Mouse (Mus musculus) liver, postnatal 0 days (tissue): Measurements from ENCODE around the gene Ndufb11. TPM values are rescaled to one million over a fixed set of nuclear protein-coding genes. Genes with fewer than 3 reads are reported as not detected.
A peak's percentile ranks its signal among the peaks of the same experiment; 100 is the strongest.

ENCODE experiments used
- ATAC-seq: fragments of 200-750 bp; cut with Nextera tagmentation; 2 replicates; pipeline ENCODE4 v1.8.0; 2017; ENCODE audit warnings: mild to moderate bottlenecking, moderate library complexity
- DNase-seq: peaks from one replicate; pipeline ENCODE4 v3.0.0-alpha.2; 2016
- H3K27ac ChIP-seq: fragments of 300-500 bp; sonication (generic); 2 replicates; pipeline ENCODE4 v1.5.1; 2014; ENCODE audit warnings: antibody characterized with exemption, moderate library complexity, mild to moderate bottlenecking, low read depth
- H3K27me3 ChIP-seq: fragments of 300-500 bp; sonication (generic); 2 replicates; pipeline ENCODE4 v1.6.1; 2014; ENCODE audit warnings: low read length, control low read depth, mixed read lengths; ENCODE audit not compliant: insufficient read depth
- H3K36me3 ChIP-seq: fragments of 300-500 bp; sonication (generic); replicated peaks from 2 replicates; pipeline ENCODE4 v1.6.1; 2014; ENCODE audit warnings: mild to moderate bottlenecking, control low read depth, low read length, moderate library complexity, mixed read lengths; ENCODE audit not compliant: insufficient read depth
- H3K4me1 ChIP-seq: fragments of 300-500 bp; sonication (generic); 2 replicates; pipeline ENCODE4 v1.6.1; 2014; ENCODE audit warnings: antibody characterized with exemption, mild to moderate bottlenecking, control low read depth; ENCODE audit not compliant: insufficient read depth
- H3K4me2 ChIP-seq: fragments of 300-500 bp; sonication (generic); 2 replicates; pipeline ENCODE4 v1.6.1; 2014; ENCODE audit warnings: low read depth, mild to moderate bottlenecking, low read length, moderate library complexity, mixed read lengths
- H3K4me3 ChIP-seq: fragments of 300-500 bp; sonication (generic); 2 replicates; pipeline ENCODE4 v1.5.1; 2014; ENCODE audit warnings: low read depth, low read length
- H3K9ac ChIP-seq: fragments of 300-500 bp; sonication (generic); replicated peaks from 2 replicates; pipeline ENCODE4 v1.6.1; 2014; ENCODE audit warnings: mild to moderate bottlenecking, moderate library complexity
- H3K9me3 ChIP-seq: fragments of 300-500 bp; sonication (generic); 2 replicates; pipeline ENCODE4 v1.6.1; 2016; ENCODE audit warnings: mild to moderate bottlenecking, control low read depth, low read length, mixed read lengths
- CTCF ChIP-seq: sonication (generic); IDR thresholded peaks from 2 replicates; pipeline ENCODE4 v1.5.1; 2016; ENCODE audit warnings: antibody characterized with exemption, low read depth
- EP300 ChIP-seq: IDR thresholded peaks from 2 replicates; pipeline ENCODE4 v1.6.1; 2016; ENCODE audit warnings: antibody characterized with exemption, low read depth, mild to moderate bottlenecking
- WGBS: fragments of 180-500 bp; shearing (Covaris S2); extraction: QIAGEN DNeasy Blood & Tissue Kit; methylation state at CpG from one replicate; pipeline ENCODE4 v1.1.7; 2014; ENCODE audit not compliant: insufficient replicate concordance; 5-methylcytosine and 5-hydroxymethylcytosine counted together
- polyA plus RNA-seq: library from polyadenylated mRNA; unstranded; fragments of >200 nt; fragmentation: Nextera tagmentation; extraction: Ambion mirVana; gene quantifications from 2 replicates; pipeline ENCODE4 v1.2.1, GENCODE M21; 2015

Gene Ndufb11
- polyA plus RNA-seq, 1 experiment from 2014 or later: 245 TPM

DNA sequence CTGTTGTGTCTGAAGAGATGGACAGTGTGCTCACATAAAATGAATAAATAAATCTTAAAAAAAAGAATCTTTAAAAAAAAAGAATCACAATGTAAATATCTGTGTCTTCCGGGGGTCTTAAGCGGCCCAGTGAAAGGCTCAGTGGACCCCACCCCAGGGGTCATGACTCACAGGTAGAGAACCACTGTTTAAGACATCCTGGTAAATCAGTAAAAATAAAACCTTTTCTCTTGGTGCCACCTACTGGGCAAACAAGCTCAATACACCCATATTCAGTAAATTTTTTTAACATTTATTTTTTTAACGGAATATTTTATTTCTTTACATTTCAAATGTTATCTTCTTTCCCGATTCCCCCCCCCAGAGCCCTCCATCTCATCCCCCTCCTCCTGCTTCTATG is 29.5 kb downstream of the Ndufb11 start:
- TF ChIP-seq CTCF (peak; percentile 38; the same call in 1 of the 2 replicates), EP300 (no peak)
- no peak overlapping the region for H3K4me2 ChIP-seq
- DNase-seq (no peak), ATAC-seq (no peak)
- no peaks in the 10 kb centered on the region for H3K36me3 ChIP-seq
- no peak overlapping the region for H3K27ac ChIP-seq
- no peak overlapping the region for H3K4me3 ChIP-seq
- H3K27me3 ChIP-seq: no peaks in the 10 kb centered on the region
- H3K9me3 ChIP-seq: no peaks in the 10 kb centered on the region
- H3K9ac ChIP-seq: no peak overlapping the region
- H3K4me1 ChIP-seq: no peaks in the 10 kb centered on the region
- WGBS: 14% methylated on average over 4 of the region's 4 CpGs

- no peak overlapping the region for H3K27ac ChIP-seq
- TF ChIP-seq EP300 (no peak), CTCF (no peak)
- no peak overlapping the region for H3K4me3 ChIP-seq
- no peaks in the 10 kb centered on the region for H3K27me3 ChIP-seq
- 47% methylated on average over 4 of the region's 4 CpGs for WGBS
- no peaks in the 10 kb centered on the region for H3K9me3 ChIP-seq
- H3K4me2 ChIP-seq: no peak overlapping the region
- H3K4me1 ChIP-seq: no peaks in the 10 kb centered on the region; the same call in 1 of the 2 replicates
- ATAC-seq (no peak), DNase-seq (no peak)
- H3K36me3 ChIP-seq: no peaks in the 10 kb centered on the region
- H3K9ac ChIP-seq: no peak overlapping the region
Measured at GRCm38 (mm10) chrX:20573927-20574326, 43.5 kb downstream of the Ndufb11 start.

GRCm38 (mm10) chrX:20572683-20573082 is 44.7 kb downstream of the Ndufb11 start:
- Histone ChIP-seq H3K27ac (no peak overlapping the region), H3K4me2 (no peak overlapping the region), H3K9me3 (no peaks in the 10 kb centered on the region), H3K27me3 (no peaks in the 10 kb centered on the region), H3K4me3 (no peak overlapping the region), H3K36me3 (no peaks in the 10 kb centered on the region), H3K4me1 (no peaks in the 10 kb centered on the region; the same call in 1 of the 2 replicates), H3K9ac (no peak overlapping the region)
- ATAC-seq: no peak
- 60% methylated on average over 9 of the region's 9 CpGs for WGBS
- no peak for DNase-seq
- TF ChIP-seq EP300: no peak
- no peak for TF ChIP-seq CTCF

GRCm38 (mm10) chrX:20571024-20571423 is 46.4 kb downstream of the Ndufb11 start:
- Histone ChIP-seq H3K4me2 (no peak overlapping the region), H3K4me1 (no peaks in the 10 kb centered on the region; the same call in 1 of the 2 replicates), H3K9me3 (no peaks in the 10 kb centered on the region), H3K36me3 (no peaks in the 10 kb centered on the region), H3K27me3 (no peaks in the 10 kb centered on the region), H3K4me3 (no peak overlapping the region), H3K27ac (no peak overlapping the region), H3K9ac (no peak overlapping the region)
- no peak for TF ChIP-seq CTCF
- TF ChIP-seq EP300: no peak
- DNase-seq (no peak), ATAC-seq (peak; percentile 64)
- WGBS: 54% methylated on average over 2 of the region's 2 CpGs

Other genes starting within 250 kb of the Ndufb11 start
- 2.0 TPM in 2 replicates for gene Jade3, start 191.9 kb downstream of the Ndufb11 start, polyA plus RNA-seq
- gene Rgn, start 67.8 kb downstream of the Ndufb11 start, polyA plus RNA-seq: 328 and 357 TPM in 2 replicates
- 12.2 and 14.9 TPM in 2 replicates for gene Rbm10, start 116 bp downstream of the Ndufb11 start, polyA plus RNA-seq
- 42.9 and 50.4 TPM in 2 replicates for gene Uba1, start 40.7 kb upstream of the Ndufb11 start, polyA plus RNA-seq
- gene Cdk16, start 70.3 kb upstream of the Ndufb11 start, polyA plus RNA-seq: 15.3 TPM in 2 replicates
- 1.9 and 2.0 TPM in 2 replicates for gene Usp11, start 86.3 kb upstream of the Ndufb11 start, polyA plus RNA-seq
- 36.1 and 37.5 TPM in 2 replicates for gene Araf, start 180.2 kb upstream of the Ndufb11 start, polyA plus RNA-seq